Mouse (Mus musculus) cerebellum, adult 8-10 months (tissue): Measurements from ENCODE around the gene Spty2d1.
"Not testable (repeated sequence)": the region's sequence is repeated elsewhere in the genome, so short reads cannot be mapped to it uniquely, and the experiment has no call there.

Source experiments
- DNase-seq: peaks from one replicate; pipeline ENCODE4 v3.0.0; 2022

The Spty2d1 gene

GRCm38 (mm10) chr7:47008168-47008993 is at the start of gene Spty2d1:
Gene Spty2d1 (minus strand): TSS chr7:47008411.
- DNase-seq: peak; percentile 100

- DNase-seq: no peak
Observed at GRCm38 (mm10) chr7:47056273-47056672, 48.1 kb upstream of the Spty2d1 start.

- no peak for DNase-seq
Observed at GRCm38 (mm10) chr7:47055744-47056143, 47.5 kb upstream of the Spty2d1 start.

GRCm38 (mm10) chr7:47054666-47055065 is 46.5 kb upstream of the Spty2d1 start:
- DNase-seq: no peak

- DNase-seq: no peak
Observed at GRCm38 (mm10) chr7:47053287-47053686, 45.1 kb upstream of the Spty2d1 start.

- DNase-seq: no peak
Observed at GRCm38 (mm10) chr7:47052276-47052675, 44.1 kb upstream of the Spty2d1 start.

- DNase-seq: no peak
Observed at GRCm38 (mm10) chr7:47051404-47052151, 43.4 kb upstream of the Spty2d1 start.

- no peak for DNase-seq
Observed at GRCm38 (mm10) chr7:47050766-47051165, 42.6 kb upstream of the Spty2d1 start.

- DNase-seq: peak; percentile 92
Observed at GRCm38 (mm10) chr7:47050366-47050765, 42.2 kb upstream of the Spty2d1 start, which contains the start of gene Tmem86a. Gene Tmem86a (plus strand): TSS chr7:47050601.

- no peak for DNase-seq
Observed at GRCm38 (mm10) chr7:47042823-47043490, 34.7 kb upstream of the Spty2d1 start.

- no peak for DNase-seq
Observed at GRCm38 (mm10) chr7:47042121-47042520, 33.9 kb upstream of the Spty2d1 start.

GRCm38 (mm10) chr7:47041706-47042105 is 33.5 kb upstream of the Spty2d1 start:
- DNase-seq: no peak

- no peak for DNase-seq
Observed at GRCm38 (mm10) chr7:47035426-47035825, 27.2 kb upstream of the Spty2d1 start.

GRCm38 (mm10) chr7:47034785-47035384 is 26.7 kb upstream of the Spty2d1 start:
- DNase-seq: no peak

- DNase-seq: no peak
Observed at GRCm38 (mm10) chr7:47031371-47031770, 23.2 kb upstream of the Spty2d1 start.

- no peak for DNase-seq
Observed at GRCm38 (mm10) chr7:47030517-47031193, 22.4 kb upstream of the Spty2d1 start.

GRCm38 (mm10) chr7:47027520-47027919 is 19.3 kb upstream of the Spty2d1 start:
- no peak for DNase-seq

- DNase-seq: not testable (repeated sequence)
Observed at GRCm38 (mm10) chr7:47026899-47027298, 18.7 kb upstream of the Spty2d1 start.

- DNase-seq: no peak
Observed at GRCm38 (mm10) chr7:47025429-47025828, 17.2 kb upstream of the Spty2d1 start.

- no peak for DNase-seq
Observed at GRCm38 (mm10) chr7:47024454-47024853, 16.2 kb upstream of the Spty2d1 start.

GRCm38 (mm10) chr7:47023530-47023929 is 15.3 kb upstream of the Spty2d1 start:
- DNase-seq: peak; percentile 79

- no peak for DNase-seq
Observed at GRCm38 (mm10) chr7:47022482-47022881, 14.3 kb upstream of the Spty2d1 start.
